Mouse (Mus musculus) lung, postnatal 36 days (tissue): ENCODE measurements around the gene Gm5767.

Source experiments
- DNase-seq: peaks from one replicate; pipeline ENCODE4 v3.0.0; 2022; ENCODE audit warnings: mixed read lengths

Gene Gm5767

GRCm38 (mm10) chr16:8680470-8680869 lies at the start of gene Gm5767:
Gene Gm5767 (plus strand): TSS chr16:8680770.
- DNase-seq, result no peak

- DNase-seq, result no peak
These were observed 49.1 kb upstream of the Gm5767 start for GRCm38 (mm10) chr16:8631428-8631827.

GRCm38 (mm10) chr16:8636867-8637216 lies 43.7 kb upstream of the Gm5767 start:
- DNase-seq, result no peak

- DNase-seq, result peak; percentile 91
These were observed 43.1 kb upstream of the Gm5767 start, which contains the start of the genes Pmm2 and Tmem186 for GRCm38 (mm10) chr16:8637217-8638051. Gene Pmm2 (plus strand): TSS chr16:8637674. Gene Tmem186 (minus strand): TSS chr16:8637712.

- no peak for DNase-seq
These were observed 42.4 kb upstream of the Gm5767 start for GRCm38 (mm10) chr16:8638131-8638530.

- DNase-seq, result peak; percentile 11
These were observed 40.9 kb upstream of the Gm5767 start for GRCm38 (mm10) chr16:8639466-8640191.

GRCm38 (mm10) chr16:8643855-8644254 lies 36.7 kb upstream of the Gm5767 start:
- DNase-seq, result peak; percentile 78

- DNase-seq, result no peak
These were observed 35.0 kb upstream of the Gm5767 start for GRCm38 (mm10) chr16:8645546-8645945.

- no peak for DNase-seq
These were observed 30.6 kb upstream of the Gm5767 start for GRCm38 (mm10) chr16:8650007-8650406.

GRCm38 (mm10) chr16:8655108-8655507 lies 25.5 kb upstream of the Gm5767 start:
- no peak for DNase-seq

- DNase-seq, result peak; percentile 51
These were observed 25.0 kb upstream of the Gm5767 start for GRCm38 (mm10) chr16:8655599-8655998.

- no peak for DNase-seq
These were observed 24.3 kb upstream of the Gm5767 start for GRCm38 (mm10) chr16:8656256-8656655.

GRCm38 (mm10) chr16:8658349-8658748 lies 22.2 kb upstream of the Gm5767 start:
- DNase-seq, result no peak

GRCm38 (mm10) chr16:8658764-8659163 lies 21.8 kb upstream of the Gm5767 start:
- DNase-seq, result no peak

GRCm38 (mm10) chr16:8663022-8663421 lies 17.5 kb upstream of the Gm5767 start:
- peak; percentile 51 for DNase-seq

GRCm38 (mm10) chr16:8663606-8664539 lies 16.7 kb upstream of the Gm5767 start:
- peak; percentile 30 for DNase-seq

- DNase-seq, result peak; percentile 49
These were observed 15.2 kb upstream of the Gm5767 start for GRCm38 (mm10) chr16:8665367-8665766.

- peak; percentile 89 for DNase-seq
These were observed 14.1 kb upstream of the Gm5767 start for GRCm38 (mm10) chr16:8666452-8666851.

- peak; percentile 73 for DNase-seq
These were observed 13.3 kb upstream of the Gm5767 start for GRCm38 (mm10) chr16:8667261-8667660.

- DNase-seq, result peak; percentile 30
These were observed 12.8 kb upstream of the Gm5767 start for GRCm38 (mm10) chr16:8667814-8668213.

- no peak for DNase-seq
These were observed 12.2 kb upstream of the Gm5767 start for GRCm38 (mm10) chr16:8668386-8668785.

GRCm38 (mm10) chr16:8669432-8669831 lies 11.1 kb upstream of the Gm5767 start:
- DNase-seq, result no peak
